Mouse (Mus musculus): ENCODE data around the gene Usp7.

DNA sequence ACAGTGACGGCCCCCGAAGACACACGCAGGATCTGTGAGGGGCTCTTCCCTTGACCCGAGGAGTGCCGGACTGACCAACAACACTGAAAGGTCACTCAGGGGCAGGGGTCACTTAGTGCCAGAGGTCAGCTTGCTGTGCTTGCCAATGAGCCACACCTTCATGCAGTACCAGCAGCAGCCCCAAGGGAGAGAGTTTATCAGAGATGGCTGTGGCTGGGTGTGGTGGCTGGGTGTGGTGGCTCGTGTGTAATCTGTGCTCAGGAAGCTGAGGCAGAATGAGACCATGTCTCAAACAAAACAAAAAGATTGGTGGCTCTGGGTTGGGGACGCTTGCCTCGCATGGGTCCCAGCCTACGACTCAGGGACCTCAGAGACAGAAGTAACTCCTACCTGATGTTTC is 136.5 kb downstream of the Usp7 start:
- TF ChIP-seq CTCF (IDR thresholded peaks at IDR 0.05) (peak; percentile 49), EP300 (IDR thresholded peaks at IDR 0.05) (peak; percentile 35; the same call in 1 of the 2 replicates)
